Mouse (Mus musculus) midbrain, embryonic 10.5 days (tissue): ENCODE measurements around the gene Krtap10-4. TPM values are rescaled to one million over a fixed set of nuclear protein-coding genes. Genes with fewer than 3 reads are reported as not detected.
A peak's percentile ranks its signal among the peaks of the same experiment; 100 is the strongest.

ENCODE experiments used
- DNase-seq: peaks from one replicate; pipeline ENCODE4 v3.0.0-alpha.2; 2017; ENCODE audit warnings: low spot score
- H3K27ac ChIP-seq: fragments of 300-500 bp; sonication (generic); replicated peaks from 2 replicates; pipeline ENCODE4 v1.5.1; 2016; ENCODE audit warnings: mild to moderate bottlenecking
- H3K27me3 ChIP-seq: fragments of 300-500 bp; sonication (generic); 2 replicates; pipeline ENCODE4 v1.6.1; 2016; ENCODE audit warnings: low read depth, mild to moderate bottlenecking; ENCODE audit not compliant: poor library complexity, severe bottlenecking
- H3K36me3 ChIP-seq: fragments of 300-500 bp; sonication (generic); 2 replicates; pipeline ENCODE4 v1.6.1; 2016; ENCODE audit warnings: mild to moderate bottlenecking, moderate library complexity
- H3K4me1 ChIP-seq: fragments of 300-500 bp; sonication (generic); 2 replicates; pipeline ENCODE4 v1.6.1; 2016
- H3K4me3 ChIP-seq: fragments of 300-500 bp; sonication (generic); 2 replicates; pipeline ENCODE4 v1.5.1; 2016; ENCODE audit warnings: mild to moderate bottlenecking, moderate library complexity
- H3K9me3 ChIP-seq: fragments of 300-500 bp; sonication (generic); replicated peaks from 2 replicates; pipeline ENCODE4 v1.6.1; 2016; ENCODE audit warnings: mild to moderate bottlenecking
- WGBS: fragments of 180-500 bp; shearing (Covaris S2); methylation state at CpG from one replicate; pipeline ENCODE4 v1.1.7; 2016; 5-methylcytosine and 5-hydroxymethylcytosine counted together
- polyA plus RNA-seq: library from polyadenylated mRNA; unstranded; fragments of >200 nt; fragmentation: Nextera tagmentation; extraction: Ambion mirVana; gene quantifications from 2 replicates; pipeline ENCODE4 v1.2.1, GENCODE M21; 2016

Krtap10-4 gene
- not detected in 2 replicates for polyA plus RNA-seq

DNA sequence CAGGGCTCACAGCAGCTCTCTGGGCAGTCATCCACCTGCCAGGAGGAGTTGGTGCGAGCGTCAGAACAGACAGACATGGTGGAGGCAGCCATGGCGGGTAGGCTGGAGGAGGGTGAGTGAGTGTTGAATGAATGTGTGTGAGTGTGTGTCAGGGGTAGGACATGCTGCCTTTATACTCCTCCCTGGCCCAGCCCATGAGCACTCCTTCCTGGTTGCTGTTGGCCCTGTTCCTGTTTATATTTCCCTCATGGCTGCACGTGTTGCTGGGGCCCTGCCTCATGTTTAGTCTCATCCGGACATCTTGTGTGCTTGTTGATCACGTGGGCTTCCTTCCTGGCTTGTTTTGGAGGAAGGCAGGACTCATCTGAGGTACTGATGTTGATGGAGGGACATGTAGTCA, at the start of gene Krtap10-4:
Krtap10-4 (minus strand) TSS at position 145 of the 400 bp plus-strand sequence.
- H3K4me3 ChIP-seq, result no peak within 1 kb of the TSS
- no peak within 1 kb of the TSS for H3K27ac ChIP-seq
- H3K4me1 ChIP-seq, result no peaks in the 10 kb centered on the region
- DNase-seq, result no peak
- WGBS, result 73% methylated on average over 6 of the region's 6 CpGs
- H3K27me3 ChIP-seq, result no peaks in the 10 kb centered on the region
- H3K36me3 ChIP-seq, result no peaks in the 10 kb centered on the region
- peaks cover 10% of the 10 kb centered on the region; the same call in 1 of the 2 replicates for H3K9me3 ChIP-seq

DNA sequence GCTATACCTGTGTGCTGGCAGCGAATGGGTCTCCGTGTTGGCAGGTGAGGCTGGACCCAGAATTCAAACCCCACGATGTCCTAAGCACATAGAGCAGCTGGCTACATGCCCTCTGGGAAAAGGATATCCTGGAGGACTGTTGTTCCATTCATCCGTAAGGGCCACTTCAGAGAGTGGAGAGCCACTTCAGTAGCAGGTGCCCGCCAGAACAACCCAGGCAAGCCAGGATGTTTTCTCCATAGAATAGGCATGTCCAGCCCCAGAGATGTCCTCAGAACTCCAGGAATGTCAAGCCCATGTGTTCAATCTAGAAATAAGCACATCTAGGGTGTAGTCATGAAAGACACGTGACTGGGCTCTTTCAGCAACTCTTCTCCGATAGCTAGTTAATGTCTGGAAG, 42.8 kb upstream of the Krtap10-4 start:
- 90% methylated on average over 7 of the region's 7 CpGs for WGBS
- DNase-seq, result no peak
- Histone ChIP-seq H3K36me3 (0 out of 2 replicates have a peak, but pooled peaks cover 2% of the 10 kb centered on the region), H3K27ac (no peak overlapping the region), H3K4me1 (peaks cover 7% of the 10 kb centered on the region), H3K4me3 (no peak overlapping the region), H3K27me3 (no peaks in the 10 kb centered on the region), H3K9me3 (peaks cover 3% of the 10 kb centered on the region; the same call in 1 of the 2 replicates)

DNA sequence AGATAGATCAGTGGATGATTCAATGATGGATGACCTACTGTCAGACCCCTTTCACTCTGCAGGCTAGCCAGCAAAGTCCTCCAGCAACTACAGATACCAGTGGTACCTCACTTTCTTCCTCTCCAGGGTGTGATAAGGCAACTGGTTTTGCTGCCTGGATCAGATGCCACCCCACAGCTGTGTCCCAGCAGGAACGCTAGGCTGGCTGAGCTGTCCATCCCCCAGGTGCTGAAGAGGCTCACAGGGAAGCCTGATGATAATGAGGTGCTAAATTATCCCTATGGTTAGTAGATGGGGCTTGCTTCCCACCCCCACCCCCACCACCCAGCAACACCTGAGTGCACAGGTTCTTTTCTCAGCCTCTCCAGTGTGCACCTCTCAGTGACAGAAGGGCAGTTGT, 40.7 kb upstream of the Krtap10-4 start:
- DNase-seq, result no peak
- WGBS, result 50% methylated on average over 1 of the region's 1 CpGs
- Histone ChIP-seq H3K4me3 (no peak overlapping the region), H3K36me3 (0 out of 2 replicates have a peak, but pooled peaks cover 2% of the 10 kb centered on the region), H3K9me3 (peaks cover 3% of the 10 kb centered on the region; the same call in 1 of the 2 replicates), H3K27me3 (no peaks in the 10 kb centered on the region), H3K27ac (no peak overlapping the region), H3K4me1 (peaks cover 19% of the 10 kb centered on the region)

DNA sequence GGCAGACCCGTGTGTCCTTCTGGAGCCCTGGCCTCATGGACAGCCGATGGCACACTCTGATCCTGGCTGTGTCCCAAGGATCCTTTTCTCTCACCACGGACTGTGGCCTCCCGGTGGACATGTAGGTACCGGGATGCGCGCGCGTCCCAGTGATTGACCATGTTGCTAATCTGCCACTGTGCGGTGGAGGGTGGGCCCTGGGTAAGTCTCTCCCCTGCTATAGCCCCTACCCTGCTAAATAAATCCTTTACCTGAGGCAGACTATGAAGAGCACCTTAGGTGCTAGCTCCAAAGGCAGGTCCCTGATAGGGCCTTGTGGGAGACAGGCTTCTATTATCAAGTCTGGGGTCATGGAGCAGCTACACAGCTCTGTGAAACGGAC, 37.9 kb upstream of the Krtap10-4 start:
- Histone ChIP-seq H3K9me3 (no peaks in the 10 kb centered on the region), H3K4me3 (peak overlapping the region; percentile 46), H3K4me1 (peaks cover 21% of the 10 kb centered on the region), H3K36me3 (no peaks in the 10 kb centered on the region), H3K27me3 (no peaks in the 10 kb centered on the region), H3K27ac (peak overlapping the region; percentile 55; the same call in 1 of the 2 replicates)
- 46% methylated on average over 11 of the region's 11 CpGs for WGBS
- no peak for DNase-seq

DNA sequence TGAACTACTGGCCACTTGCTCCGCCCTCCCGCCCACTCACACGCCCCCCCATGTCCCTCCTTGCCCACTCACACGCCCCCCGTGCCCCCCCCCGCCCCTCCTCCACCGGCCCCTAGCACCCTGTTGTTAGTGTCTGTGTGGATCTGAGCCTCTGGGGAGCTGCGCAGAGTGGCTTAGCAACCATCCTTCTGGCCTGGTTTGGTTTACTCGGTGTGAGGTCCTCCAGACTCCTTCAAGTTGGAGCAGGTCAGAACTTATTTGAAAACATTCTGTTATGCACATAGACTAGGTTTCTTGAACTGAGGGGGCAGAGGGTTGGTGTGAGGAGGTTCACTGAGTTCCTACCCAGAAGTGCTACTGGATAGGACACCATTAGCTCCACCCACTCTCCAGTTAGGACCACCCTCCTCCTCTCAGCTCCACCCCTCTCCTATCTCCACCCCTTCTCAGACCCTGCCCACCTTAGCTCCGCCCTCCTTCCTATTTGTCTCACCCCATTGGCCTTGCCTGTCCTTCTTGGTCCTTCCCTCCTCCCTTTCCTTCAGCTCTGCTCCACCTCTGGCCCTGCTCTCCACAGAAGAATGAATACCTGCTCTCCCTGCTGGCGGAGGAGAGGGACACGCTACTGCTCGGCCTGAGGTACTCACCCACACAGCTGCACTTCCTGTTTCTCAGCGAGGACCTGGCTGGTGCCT, 37.3 kb upstream of the Krtap10-4 start:
- Histone ChIP-seq H3K27ac (peak overlapping the region; percentile 55; the same call in 1 of the 2 replicates), H3K4me3 (peak overlapping the region; percentile 46), H3K4me1 (peaks cover 21% of the 10 kb centered on the region), H3K27me3 (no peaks in the 10 kb centered on the region), H3K36me3 (no peaks in the 10 kb centered on the region), H3K9me3 (no peaks in the 10 kb centered on the region)
- DNase-seq, result peak; percentile 59
- 49% methylated on average over 13 of the region's 14 CpGs for WGBS

DNA sequence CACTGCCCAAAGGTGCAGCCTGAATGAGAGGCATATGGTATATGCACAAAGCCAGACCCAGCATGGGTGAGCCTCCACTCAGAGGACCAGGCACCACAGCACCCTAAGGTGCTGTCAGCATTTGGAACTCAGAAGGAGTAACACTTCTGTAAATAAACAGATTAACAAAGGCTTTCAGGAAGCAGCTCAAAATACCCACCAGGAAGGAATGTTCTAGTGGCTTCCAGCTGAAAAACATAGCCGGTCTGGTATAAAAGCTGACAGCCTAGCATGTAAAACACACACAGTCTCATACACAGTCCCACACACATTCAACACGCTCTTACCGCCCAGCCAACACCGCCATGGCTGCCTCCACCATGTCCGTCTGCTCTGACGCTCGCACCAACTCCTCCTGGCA, 34.8 kb upstream of the Krtap10-4 start, which contains the start of gene Gm3285:
Gm3285 (plus strand) TSS at position 301 of the 400 bp plus-strand sequence.
- H3K27ac ChIP-seq, result no peak within 1 kb of the TSS
- no peaks in the 10 kb centered on the region for H3K9me3 ChIP-seq
- H3K4me1 ChIP-seq, result peaks cover 21% of the 10 kb centered on the region
- DNase-seq, result no peak
- H3K4me3 ChIP-seq, result no peak within 1 kb of the TSS
- no peaks in the 10 kb centered on the region for H3K27me3 ChIP-seq
- no peaks in the 10 kb centered on the region for H3K36me3 ChIP-seq
- 54% methylated on average over 7 of the region's 7 CpGs for WGBS

DNA sequence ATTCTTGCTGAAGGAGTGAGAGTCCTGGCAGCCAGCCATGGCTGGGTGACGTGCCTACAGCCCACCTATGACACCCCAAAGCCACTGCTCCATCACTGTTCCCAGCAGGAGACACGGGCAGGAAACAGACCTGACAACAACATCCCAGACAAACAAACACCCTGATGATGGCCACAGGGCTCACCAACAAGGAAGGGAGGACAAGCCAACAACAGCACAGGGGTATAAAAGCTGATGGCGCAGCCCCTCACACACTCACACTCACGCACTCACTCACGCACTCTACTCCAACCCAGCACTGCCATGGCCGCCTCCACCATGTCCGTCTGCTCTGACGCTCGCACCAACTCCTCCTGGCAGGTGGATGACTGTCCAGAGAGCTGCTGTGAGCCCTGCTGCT, 25.7 kb upstream of the Krtap10-4 start, which contains the start of gene Gm10318:
Gm10318 (plus strand) TSS at position 301 of the 400 bp plus-strand sequence.
- peaks cover 6% of the 10 kb centered on the region; the same call in 1 of the 2 replicates for H3K9me3 ChIP-seq
- H3K27ac ChIP-seq, result peak within 1 kb of the TSS; percentile 55
- H3K4me3 ChIP-seq, result no peak within 1 kb of the TSS
- no peaks in the 10 kb centered on the region for H3K36me3 ChIP-seq
- no peaks in the 10 kb centered on the region for H3K27me3 ChIP-seq
- WGBS, result 78% methylated on average over 9 of the region's 9 CpGs
- H3K4me1 ChIP-seq, result 0 out of 2 replicates have a peak, but pooled peaks cover 2% of the 10 kb centered on the region
- no peak for DNase-seq

DNA sequence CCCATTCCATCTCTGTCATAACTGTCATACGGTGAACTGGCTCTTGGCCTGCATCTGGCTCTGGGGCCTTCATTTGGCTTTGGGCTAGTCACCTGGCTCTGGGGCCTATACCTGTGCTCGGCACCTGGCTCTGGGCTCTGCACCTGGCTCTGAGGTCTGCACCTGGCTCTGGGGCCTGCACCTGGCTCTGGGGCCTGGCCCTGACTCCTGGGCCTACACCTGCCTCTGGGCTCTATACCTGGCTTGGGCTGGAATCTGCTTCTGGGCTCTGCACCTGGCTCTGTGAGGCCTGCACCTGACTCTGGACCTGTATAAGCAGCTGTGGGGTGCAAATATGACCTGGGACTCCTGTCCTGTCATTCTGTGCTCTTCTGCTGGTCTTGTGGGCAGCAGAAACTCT, 20.6 kb upstream of the Krtap10-4 start:
- H3K27me3 ChIP-seq, result no peaks in the 10 kb centered on the region
- 67% methylated on average over 2 of the region's 2 CpGs for WGBS
- DNase-seq, result no peak
- no peak overlapping the region for H3K27ac ChIP-seq
- peaks cover 22% of the 10 kb centered on the region; the same call in 1 of the 2 replicates for H3K9me3 ChIP-seq
- no peaks in the 10 kb centered on the region for H3K4me1 ChIP-seq
- no peaks in the 10 kb centered on the region for H3K36me3 ChIP-seq
- no peak overlapping the region for H3K4me3 ChIP-seq

DNA sequence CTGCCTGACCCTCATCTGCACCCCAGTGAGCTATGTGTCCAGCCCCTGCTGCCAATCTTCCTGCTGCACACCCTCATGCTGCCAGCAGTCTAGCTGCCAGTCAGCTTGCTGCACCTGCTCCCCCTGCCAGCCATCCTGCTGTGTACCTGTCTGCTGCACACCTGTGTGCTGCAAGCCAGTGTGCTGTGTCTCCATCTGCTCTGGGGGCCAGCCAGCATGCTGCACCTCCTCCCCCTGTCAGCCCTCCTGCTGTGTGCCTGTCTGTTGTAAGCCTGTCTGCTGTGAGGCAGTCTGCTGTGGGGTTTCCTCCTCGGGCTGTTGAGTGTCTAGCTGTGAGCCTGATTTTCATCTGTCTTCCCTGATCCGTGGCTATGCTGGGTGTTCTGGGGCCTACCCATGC, 20.1 kb upstream of the Krtap10-4 start:
- Histone ChIP-seq H3K4me1 (no peaks in the 10 kb centered on the region), H3K27ac (no peak overlapping the region), H3K27me3 (no peaks in the 10 kb centered on the region), H3K4me3 (no peak overlapping the region), H3K36me3 (no peaks in the 10 kb centered on the region), H3K9me3 (peaks cover 22% of the 10 kb centered on the region; the same call in 1 of the 2 replicates)
- WGBS, result 16% methylated on average over 2 of the region's 2 CpGs
- no peak for DNase-seq

DNA sequence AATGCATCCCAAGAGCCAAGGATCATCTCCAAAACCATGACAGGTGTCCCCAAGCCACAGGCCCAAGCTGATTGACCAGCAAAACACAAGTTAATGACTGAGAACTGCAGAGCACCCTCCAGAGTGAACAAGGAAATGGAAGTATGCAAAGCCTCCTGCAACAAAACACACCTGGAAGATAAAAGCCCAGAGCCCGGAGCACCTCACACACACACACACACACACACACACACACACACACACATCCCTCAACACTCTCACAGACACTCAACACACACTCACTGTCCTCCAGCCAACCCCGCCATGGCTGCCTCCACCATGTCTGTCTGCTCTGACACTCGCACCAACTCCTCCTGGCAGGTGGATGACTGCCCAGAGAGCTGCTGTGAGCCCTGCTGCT, 19.6 kb upstream of the Krtap10-4 start, which contains the start of gene Gm36176:
Gm36176 (plus strand) TSS at position 301 of the 400 bp plus-strand sequence.
- H3K27ac ChIP-seq, result no peak within 1 kb of the TSS
- H3K4me1 ChIP-seq, result no peaks in the 10 kb centered on the region
- H3K4me3 ChIP-seq, result no peak within 1 kb of the TSS
- DNase-seq, result no peak
- H3K9me3 ChIP-seq, result peaks cover 22% of the 10 kb centered on the region; the same call in 1 of the 2 replicates
- no peaks in the 10 kb centered on the region for H3K27me3 ChIP-seq
- 65% methylated on average over 3 of the region's 3 CpGs for WGBS
- no peaks in the 10 kb centered on the region for H3K36me3 ChIP-seq

DNA sequence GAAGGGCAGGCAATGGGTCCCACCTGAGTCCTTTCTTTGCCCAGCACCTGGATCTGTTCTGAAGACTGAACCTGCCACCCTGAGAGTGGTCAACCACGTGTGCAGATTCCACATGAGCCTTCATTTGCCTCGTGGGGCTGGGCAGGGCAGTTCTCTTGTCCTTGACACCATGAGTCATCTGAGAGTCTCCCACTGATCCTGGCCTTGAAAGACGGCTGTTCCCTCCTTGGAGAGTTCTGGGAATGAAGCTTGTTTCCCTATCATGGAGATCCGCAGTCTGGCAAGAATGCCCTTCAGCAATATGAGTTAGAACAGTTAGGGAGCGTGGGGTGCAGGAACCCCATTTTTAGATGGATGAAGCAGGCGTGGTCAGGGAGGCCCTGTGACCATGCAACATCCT, 12.1 kb upstream of the Krtap10-4 start:
- Histone ChIP-seq H3K9me3 (peaks cover 9% of the 10 kb centered on the region; the same call in 1 of the 2 replicates), H3K27ac (no peak overlapping the region), H3K4me1 (no peaks in the 10 kb centered on the region), H3K4me3 (no peak overlapping the region), H3K27me3 (no peaks in the 10 kb centered on the region), H3K36me3 (no peaks in the 10 kb centered on the region)
- DNase-seq, result no peak
- WGBS, result 83% methylated on average over 6 of the region's 6 CpGs

DNA sequence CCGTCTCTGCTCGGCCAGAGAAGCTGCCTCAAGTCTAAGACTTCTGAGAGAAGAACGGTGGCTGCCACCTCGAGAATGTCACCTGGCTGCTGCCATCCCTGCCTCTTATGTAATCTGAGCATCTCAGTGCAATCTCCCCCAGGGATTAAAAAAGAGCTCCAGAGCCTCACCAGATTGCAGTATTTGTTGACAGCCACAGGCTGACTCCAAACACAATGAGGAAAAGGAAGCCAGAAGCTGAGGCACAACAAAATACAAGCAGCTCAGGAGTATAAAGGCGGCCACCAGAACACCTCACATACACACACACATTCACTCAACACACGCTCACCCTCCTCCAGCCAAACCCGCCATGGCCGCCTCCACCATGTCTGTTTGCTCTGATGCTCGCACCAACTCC, 8.8 kb upstream of the Krtap10-4 start, which contains the start of gene Krtap10-10:
Krtap10-10 (plus strand) TSS at position 301 of the 400 bp plus-strand sequence.
- Histone ChIP-seq H3K27ac (no peak within 1 kb of the TSS), H3K4me1 (no peaks in the 10 kb centered on the region), H3K36me3 (no peaks in the 10 kb centered on the region), H3K4me3 (no peak within 1 kb of the TSS), H3K9me3 (no peaks in the 10 kb centered on the region; the same call in 1 of the 2 replicates), H3K27me3 (no peaks in the 10 kb centered on the region)
- 80% methylated on average over 9 of the region's 9 CpGs for WGBS
- no peak for DNase-seq

DNA sequence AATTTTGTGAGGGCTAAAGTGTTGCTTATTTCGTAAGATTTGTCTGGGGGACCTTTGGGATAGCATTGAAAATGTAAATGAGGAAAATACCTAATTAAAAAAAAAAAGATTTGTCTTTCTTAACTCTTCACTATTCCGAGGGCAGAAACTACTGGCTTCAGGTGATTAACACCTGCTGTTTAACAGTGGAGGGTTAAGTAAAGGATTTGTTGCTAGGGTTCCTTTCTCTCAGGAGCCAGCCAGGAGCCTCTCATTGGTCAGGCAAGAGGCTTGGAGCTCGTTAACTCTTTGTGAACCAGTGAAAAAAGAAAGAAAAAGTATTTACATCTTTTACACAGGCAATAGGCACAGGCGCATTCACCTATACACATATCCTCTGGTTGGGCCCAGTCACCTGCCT, 7.7 kb downstream of the Krtap10-4 start:
- no peak overlapping the region for H3K4me3 ChIP-seq
- peaks cover 10% of the 10 kb centered on the region; the same call in 1 of the 2 replicates for H3K9me3 ChIP-seq
- peaks cover 6% of the 10 kb centered on the region for H3K4me1 ChIP-seq
- DNase-seq, result no peak
- no peak overlapping the region for H3K27ac ChIP-seq
- WGBS, result 25% methylated on average over 4 of the region's 4 CpGs
- H3K36me3 ChIP-seq, result no peaks in the 10 kb centered on the region
- no peaks in the 10 kb centered on the region for H3K27me3 ChIP-seq
